Mouse (Mus musculus): ENCODE results near the gene Nkiras1. TPM values are rescaled to one million over a fixed set of nuclear protein-coding genes. Genes with fewer than 3 reads are reported as not detected.
"Not testable (repeated sequence)": the region's sequence is repeated elsewhere in the genome, so short reads cannot be mapped to it uniquely, and the experiment has no call there.

Nkiras1 gene
- polyA plus RNA-seq, 2 experiments = 7.0 to 8.9 TPM

DNA sequence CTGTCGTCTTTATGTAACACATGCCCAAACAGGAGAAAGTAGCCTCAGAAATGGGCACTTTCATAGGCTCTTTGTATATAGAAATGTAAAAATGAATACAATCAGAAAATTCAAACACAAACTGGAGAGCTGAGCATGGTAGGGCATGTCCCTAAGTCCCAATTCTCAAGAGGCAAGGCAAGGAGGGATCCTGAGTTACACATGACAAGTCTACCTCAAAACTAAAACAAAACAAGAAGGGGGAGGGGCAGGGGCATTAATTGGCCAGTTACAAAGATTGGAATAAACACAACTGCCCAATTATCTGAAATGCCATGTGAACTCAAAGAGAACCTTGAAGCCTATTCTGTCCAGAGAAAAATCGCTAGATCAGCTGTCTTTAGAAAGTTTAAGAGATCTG, 37.9 kb upstream of the Nkiras1 start:
- Histone ChIP-seq H3K4me3 (ENCODE audit: insufficient read depth in 1 of 2, low read depth in 2 of 2, low read length in 2 of 2) (no peak overlapping the region), H3K4me2 (ENCODE audit: low read depth) (no peak overlapping the region), H3K9ac (replicated peaks) (no peak overlapping the region), H3K27me3 (ENCODE audit: control insufficient read depth, insufficient read depth, low read length) (no peaks in the 10 kb centered on the region), H3K27ac (no peak overlapping the region), H3K9me3 (ENCODE audit: control insufficient read depth, low read length) (no peaks in the 10 kb centered on the region), H3K4me1 (replicated peaks; ENCODE audit: control insufficient read depth in 2 of 2, insufficient read depth in 2 of 2, low read length in 1 of 2) (peaks cover 0 to 8% of the 10 kb centered on the region in 2 experiments; a peak in 2 of 4 replicates), H3K36me3 (replicated peaks; ENCODE audit: control insufficient read depth, insufficient read depth, low read depth) (no peaks in the 10 kb centered on the region)
- TF ChIP-seq EP300 (IDR thresholded peaks at IDR 0.05; ENCODE audit: low read depth) (no peak), CTCF (IDR thresholded peaks at IDR 0.05; ENCODE audit: low read depth) (no peak)
- ATAC-seq (ENCODE audit: insufficient read depth) (no peak), DNase-seq (ENCODE audit: low read depth in 3 of 3, low spot score in 3 of 3) (no peak)
- WGBS (ENCODE audit: insufficient replicate concordance) = 60% methylated on average over 2 of the region's 2 CpGs

DNA sequence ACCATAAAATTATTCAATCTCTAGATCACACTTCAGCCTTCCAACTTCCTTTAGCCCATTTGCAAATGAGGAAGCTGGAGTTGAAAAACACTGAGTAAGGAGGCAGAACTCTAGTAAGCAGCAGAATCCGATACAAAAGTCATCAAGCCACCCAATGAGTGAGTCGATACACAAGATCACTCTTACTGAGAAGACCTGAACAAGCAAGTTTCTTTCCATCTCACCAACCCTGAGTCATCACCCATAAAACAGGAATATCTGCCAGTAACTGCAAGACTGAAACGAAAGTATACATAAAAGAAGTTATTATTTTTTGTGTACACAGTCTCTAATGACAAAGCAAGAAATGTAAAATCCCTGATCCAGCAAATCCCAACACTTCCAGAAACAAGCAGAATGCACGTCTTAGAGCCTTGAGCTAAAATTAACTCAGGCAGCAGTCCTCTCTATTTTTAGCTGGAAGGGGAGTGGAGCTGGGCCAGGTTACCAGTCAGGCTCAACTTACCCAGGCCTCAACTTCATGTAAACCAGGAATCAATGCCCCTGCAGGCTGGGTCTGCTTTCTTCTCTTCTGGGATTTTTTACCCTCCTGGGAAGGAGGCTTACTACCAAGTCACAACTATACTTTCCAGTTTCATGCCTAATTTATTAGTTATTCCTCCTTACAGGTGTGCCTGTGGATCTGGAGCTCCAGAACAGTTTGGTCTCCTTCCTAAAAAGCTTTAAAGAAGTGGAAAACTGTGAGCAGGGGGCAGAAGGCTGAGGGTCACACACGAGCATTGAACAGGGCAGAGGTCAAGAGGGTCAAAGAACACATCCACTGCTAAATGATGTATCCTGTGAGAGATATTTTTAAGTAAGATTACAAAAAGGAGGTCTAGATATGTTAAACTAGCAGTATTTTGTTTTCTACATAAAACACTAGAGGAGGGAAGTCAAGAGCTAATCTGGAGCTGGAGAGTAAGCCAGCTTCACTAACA, 36.7 kb upstream of the Nkiras1 start:
- no peak overlapping the region for H3K27ac ChIP-seq
- WGBS (ENCODE audit: insufficient replicate concordance) = 35% methylated on average over 5 of the region's 5 CpGs
- ATAC-seq (ENCODE audit: insufficient read depth) = no peak
- H3K4me2 ChIP-seq (ENCODE audit: low read depth) = no peak overlapping the region
- H3K9me3 ChIP-seq (ENCODE audit: control insufficient read depth, low read length) = no peaks in the 10 kb centered on the region
- H3K27me3 ChIP-seq (ENCODE audit: control insufficient read depth, insufficient read depth, low read length) = no peaks in the 10 kb centered on the region
- H3K9ac ChIP-seq (replicated peaks) = no peak overlapping the region
- H3K4me3 ChIP-seq (ENCODE audit: insufficient read depth in 1 of 2, low read depth in 2 of 2, low read length in 2 of 2) = no peak overlapping the region
- H3K4me1 ChIP-seq (replicated peaks; ENCODE audit: control insufficient read depth in 2 of 2, insufficient read depth in 2 of 2, low read length in 1 of 2) = peaks cover 0 to 8% of the 10 kb centered on the region in 2 experiments; a peak in 3 of 4 replicates
- no peak for DNase-seq (ENCODE audit: low read depth in 3 of 3, low spot score in 3 of 3)
- no peaks in the 10 kb centered on the region for H3K36me3 ChIP-seq (replicated peaks; ENCODE audit: control insufficient read depth, insufficient read depth, low read depth)
- TF ChIP-seq CTCF (IDR thresholded peaks at IDR 0.05; ENCODE audit: low read depth) = no peak
- TF ChIP-seq EP300 (IDR thresholded peaks at IDR 0.05; ENCODE audit: low read depth) = no peak

DNA sequence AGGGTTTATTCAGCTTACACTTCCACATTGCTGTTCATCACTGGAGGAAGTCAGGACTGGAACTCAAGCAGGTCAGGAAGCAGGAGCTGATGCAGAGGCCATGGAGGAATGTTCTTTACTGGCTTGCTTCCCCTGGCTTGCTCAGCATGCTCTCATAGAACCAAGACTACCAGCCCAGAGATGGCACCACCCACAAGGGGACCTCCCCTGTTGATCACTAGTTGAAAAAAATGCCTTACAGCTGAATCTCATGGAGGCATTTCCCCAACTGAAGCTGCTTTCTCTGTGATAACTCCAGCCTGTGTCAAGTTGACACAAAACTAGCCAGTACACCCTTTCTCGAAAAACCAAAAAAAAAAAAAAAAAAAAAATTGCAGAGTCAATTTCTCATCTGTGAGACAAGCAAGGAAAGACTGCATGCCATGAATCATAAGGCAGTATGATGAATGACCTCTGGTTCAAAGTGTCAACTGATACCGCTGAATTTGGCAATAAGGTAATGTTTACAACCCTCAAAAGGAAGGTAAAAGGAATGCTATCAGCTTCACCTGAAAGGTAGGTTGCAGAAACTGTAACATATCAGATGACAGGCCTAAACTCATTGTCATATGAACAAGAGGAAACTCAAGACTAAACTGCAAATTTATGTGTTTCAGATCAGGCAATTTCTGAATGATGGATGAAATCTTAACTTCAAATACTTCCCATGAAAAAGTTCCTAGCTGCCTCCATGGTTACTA, 34.3 kb upstream of the Nkiras1 start:
- not testable (repeated sequence) for H3K36me3 ChIP-seq (replicated peaks; ENCODE audit: control insufficient read depth, insufficient read depth, low read depth); H3K9me3 ChIP-seq (ENCODE audit: control insufficient read depth, low read length); H3K27ac ChIP-seq; DNase-seq (ENCODE audit: low read depth in 3 of 3, low spot score in 3 of 3); H3K4me3 ChIP-seq (ENCODE audit: insufficient read depth in 1 of 2, low read depth in 2 of 2, low read length in 2 of 2); ATAC-seq (ENCODE audit: insufficient read depth); H3K27me3 ChIP-seq (ENCODE audit: control insufficient read depth, insufficient read depth, low read length); H3K9ac ChIP-seq (replicated peaks); H3K4me2 ChIP-seq (ENCODE audit: low read depth)
- peaks cover 0 to 10% of the 10 kb centered on the region in 2 experiments; a peak in 3 of 4 replicates for H3K4me1 ChIP-seq (replicated peaks; ENCODE audit: control insufficient read depth in 2 of 2, insufficient read depth in 2 of 2, low read length in 1 of 2)
- 56% methylated on average over 2 of the region's 2 CpGs for WGBS (ENCODE audit: insufficient replicate concordance)

DNA sequence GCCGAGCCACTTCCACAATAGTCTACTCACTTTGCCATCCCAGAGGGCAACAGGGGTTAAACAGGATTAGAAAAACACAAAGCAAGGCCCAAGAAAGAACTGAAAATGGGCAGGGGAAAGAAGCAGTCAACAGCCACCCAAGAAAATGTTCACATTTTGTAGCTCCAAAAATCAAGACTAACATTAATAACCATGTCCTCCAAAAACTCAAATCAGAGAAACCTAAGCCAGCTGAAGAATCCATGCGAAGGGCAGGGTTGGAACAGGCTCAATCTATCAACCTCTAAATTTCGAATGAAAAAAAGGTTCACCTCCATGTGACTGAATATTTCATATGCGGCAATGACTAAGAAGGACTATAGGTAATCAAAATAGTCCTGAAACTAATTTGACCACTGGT, 33.6 kb upstream of the Nkiras1 start:
- Histone ChIP-seq H3K9ac (replicated peaks) (no peak overlapping the region), H3K4me3 (ENCODE audit: insufficient read depth in 1 of 2, low read depth in 2 of 2, low read length in 2 of 2) (peak overlapping the region in 1 of 2 experiments; percentile 71; a peak in 2 of 4 replicates), H3K9me3 (ENCODE audit: control insufficient read depth, low read length) (no peaks in the 10 kb centered on the region), H3K4me1 (replicated peaks; ENCODE audit: control insufficient read depth in 2 of 2, insufficient read depth in 2 of 2, low read length in 1 of 2) (peaks cover 0 to 10% of the 10 kb centered on the region in 2 experiments; a peak in 3 of 4 replicates), H3K36me3 (replicated peaks; ENCODE audit: control insufficient read depth, insufficient read depth, low read depth) (no peaks in the 10 kb centered on the region), H3K27ac (no peak overlapping the region), H3K27me3 (ENCODE audit: control insufficient read depth, insufficient read depth, low read length) (no peaks in the 10 kb centered on the region), H3K4me2 (ENCODE audit: low read depth) (peak overlapping the region; percentile 88)
- ATAC-seq (ENCODE audit: insufficient read depth) = no peak
- TF ChIP-seq EP300 (IDR thresholded peaks at IDR 0.05; ENCODE audit: low read depth) (no peak), CTCF (IDR thresholded peaks at IDR 0.05; ENCODE audit: low read depth) (no peak)
- WGBS (ENCODE audit: insufficient replicate concordance) = 66% methylated on average over 4 of the region's 4 CpGs
- no peak for DNase-seq (ENCODE audit: low read depth in 3 of 3, low spot score in 3 of 3)
